Mouse (Mus musculus): Measurements from ENCODE around the gene Ces1c. TPM values are rescaled to one million over a fixed set of nuclear protein-coding genes. Genes with fewer than 3 reads are reported as not detected.

The Ces1c gene
- 0.54 TPM in 1 of 2 replicates, not detected in the other for polyA plus RNA-seq (2012; rRNA removed; ENCODE audit: low replicate concordance)

GRCm38 (mm10) chr8:93131233-93131980 is at the start of gene Ces1c:
Gene Ces1c, minus strand, starts transcription at chr8:93131283.

DNA sequence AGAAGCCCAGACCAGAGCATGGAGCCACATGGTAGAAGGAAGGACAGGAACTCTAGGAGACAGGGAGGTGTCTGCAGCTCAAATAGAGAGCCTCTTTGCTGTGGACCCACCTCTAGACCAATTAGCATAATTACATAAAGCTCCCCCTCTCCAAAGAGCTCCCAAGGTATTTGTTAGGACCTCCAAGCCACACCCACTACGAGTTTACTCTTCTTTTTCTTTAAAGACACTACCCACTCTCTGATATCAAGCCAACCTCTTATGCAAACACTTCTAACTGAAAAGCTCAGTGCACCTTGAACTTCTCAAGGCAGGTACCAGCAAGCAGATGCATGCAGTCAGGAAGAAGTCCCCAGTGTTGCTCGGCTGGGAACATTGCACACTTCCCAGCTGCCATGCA is 51.2 kb downstream of the Ces1c start, which contains the start of gene Ces1b:
Gene Ces1b (minus strand): TSS at position 131 of the 400 bp plus-strand sequence.

Other genes starting within 250 kb of the Ces1c start
- gene Capns2, start 229.9 kb downstream of the Ces1c start, polyA plus RNA-seq (2012; rRNA removed; ENCODE audit: low replicate concordance): 0.49 TPM in 1 of 2 replicates, not detected in the other
- 0.44 and 33.1 TPM in 2 replicates for gene Slc6a2, start 171.2 kb downstream of the Ces1c start, polyA plus RNA-seq (2012; rRNA removed; ENCODE audit: low replicate concordance)
- gene Ces1a, start 83.1 kb downstream of the Ces1c start, polyA plus RNA-seq (2012; rRNA removed; ENCODE audit: low replicate concordance): not detected in 2 replicates
- gene Ces1b, start 51.3 kb downstream of the Ces1c start, polyA plus RNA-seq (2012; rRNA removed; ENCODE audit: low replicate concordance): not detected in 2 replicates
- gene Ces1d, start 66.6 kb upstream of the Ces1c start, polyA plus RNA-seq (2012; rRNA removed; ENCODE audit: low replicate concordance): 697 and 1,899 TPM in 2 replicates
- gene Ces1e, start 98.3 kb upstream of the Ces1c start, polyA plus RNA-seq (2012; rRNA removed; ENCODE audit: low replicate concordance): 0.13 and 4.9 TPM in 2 replicates
- 39.8 and 56.7 TPM in 2 replicates for gene Ces1f, start 148.5 kb upstream of the Ces1c start, polyA plus RNA-seq (2012; rRNA removed; ENCODE audit: low replicate concordance)
- 0.06 and 0.21 TPM in 2 replicates for gene Ces1g, start 206.0 kb upstream of the Ces1c start, polyA plus RNA-seq (2012; rRNA removed; ENCODE audit: low replicate concordance)
- gene Ces1h, start 248.4 kb upstream of the Ces1c start, polyA plus RNA-seq (2012; rRNA removed; ENCODE audit: low replicate concordance): not detected in 2 replicates

Measured in subcutaneous adipose tissue, adult 2 months (tissue).